Mouse (Mus musculus) bone marrow, adult 2 months (tissue): ENCODE data around the gene Gm17660.

Experiments
- CTCF ChIP-seq: fragments of 200-500 bp; IDR thresholded peaks from 2 replicates; pipeline ENCODE4 v1.5.1; 2011; ENCODE audit warnings: low read length, control low read depth; ENCODE audit not compliant: control insufficient read depth, insufficient read depth
- POLR2A ChIP-seq: fragments of 200-500 bp; IDR thresholded peaks from 2 replicates; pipeline ENCODE4 v1.6.1; 2011; ENCODE audit warnings: low read depth, mild to moderate bottlenecking, control low read depth, low read length, borderline replicate concordance; ENCODE audit not compliant: control insufficient read depth

- no peak for TF ChIP-seq CTCF
- TF ChIP-seq POLR2A: no peak
Measured at GRCm38 (mm10) chr5:104022558-104022957, 54.9 kb downstream of the Gm17660 start.
